Mouse (Mus musculus): ENCODE data around the gene A930002H24Rik.

- TF ChIP-seq CTCF (IDR thresholded peaks at IDR 0.05; ENCODE audit: borderline replicate concordance, insufficient read depth, low read length) (no peak), POLR2A (IDR thresholded peaks at IDR 0.05; ENCODE audit: low read depth, low read length) (no peak)
These were observed 32.2 kb upstream of the A930002H24Rik start for GRCm38 (mm10) chr17:63895829-63896228.
